Mouse (Mus musculus): ENCODE data around the gene Actl7b.

Gene Actl7b

GRCm38 (mm10) chr4:56702234-56702633, 39.0 kb downstream of the Actl7b start:
- no peak for DNase-seq

GRCm38 (mm10) chr4:56698671-56699070, 42.6 kb downstream of the Actl7b start:
- DNase-seq = no peak

DNA sequence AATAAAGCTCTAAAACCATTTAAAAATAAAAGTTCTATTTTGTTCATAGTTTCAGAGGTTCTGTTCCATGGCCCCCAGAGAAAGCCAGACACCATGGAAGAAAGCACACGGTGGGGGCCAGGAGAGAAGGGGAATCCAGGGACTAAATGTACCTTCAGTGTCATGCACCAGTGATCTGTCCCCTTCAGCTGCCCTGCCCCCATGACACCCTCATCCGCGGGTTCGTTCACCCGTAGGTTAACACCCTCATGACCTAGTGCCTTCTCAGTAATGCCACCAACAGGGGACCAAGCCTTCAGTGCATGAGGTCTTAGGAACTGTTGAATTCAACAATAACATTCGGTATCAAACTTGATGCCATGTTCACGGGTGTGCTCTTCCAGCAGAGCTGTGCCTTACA, 44.8 kb downstream of the Actl7b start:
- no peak for DNase-seq

All from lung, adult 18-20 months (tissue).